Comparison of ENCODE assay signal across 15 mouse cellular contexts in genomic region chr4:62345827-62346226, GRCm38 (mm10).
"Had no signal": no experiment of that assay in that cellular context is flagged by ENCODE, and none has a peak within 500 bp of the region (broad histone marks: within the 10 kb centered on the region; RNA-seq: fewer than 3 reads in every experiment).

No protein-coding gene starts in this region.

- DNase-seq: gastrocnemius, postnatal 10 days; gastrocnemius, postnatal 25 days; heart, adult 2 months; heart, postnatal 10 days; heart, postnatal 4 days; kidney, adult 18-20 months; kidney, adult 8-10 months; kidney, postnatal 10 days; kidney, postnatal 25 days; kidney, postnatal 4 days; liver had no signal

- ATAC-seq: hindbrain, embryonic 16.5 days; inflammation-experienced regulatory T-cells, adult 6 months; intestine, embryonic 15.5 days; intestine, postnatal 0 days had no signal
